Mouse (Mus musculus): ENCODE results near the gene M1ap. TPM values are rescaled to one million over a fixed set of nuclear protein-coding genes. Genes with fewer than 3 reads are reported as not detected.

The M1ap gene
- polyA plus RNA-seq (2015; fragmentation: Nextera tagmentation; extraction: Ambion mirVana) = 0.95 and 1.8 TPM in 2 replicates

DNA sequence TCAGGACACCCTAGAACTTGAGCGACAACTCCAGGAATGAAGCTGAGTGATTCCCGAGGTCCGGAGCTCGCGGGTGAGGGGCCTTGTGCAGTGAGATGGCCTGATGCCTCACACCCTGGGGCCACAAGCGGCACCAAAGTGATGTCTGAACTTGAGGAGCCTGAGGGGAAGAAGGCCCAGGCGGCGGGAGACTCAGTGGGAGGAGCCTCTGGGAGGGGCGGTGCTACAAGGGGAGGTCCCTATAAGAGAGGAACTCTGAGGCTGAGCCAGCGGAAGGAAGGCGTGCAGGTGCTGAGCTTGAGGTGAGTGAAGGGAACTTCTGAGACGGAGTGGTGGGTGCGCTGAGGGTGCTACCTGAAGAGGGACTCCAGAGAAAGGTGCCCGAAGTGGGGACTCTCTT, at the start of gene M1ap:
TSS of gene M1ap (plus strand) at position 252 of the 400 bp plus-strand sequence.

DNA sequence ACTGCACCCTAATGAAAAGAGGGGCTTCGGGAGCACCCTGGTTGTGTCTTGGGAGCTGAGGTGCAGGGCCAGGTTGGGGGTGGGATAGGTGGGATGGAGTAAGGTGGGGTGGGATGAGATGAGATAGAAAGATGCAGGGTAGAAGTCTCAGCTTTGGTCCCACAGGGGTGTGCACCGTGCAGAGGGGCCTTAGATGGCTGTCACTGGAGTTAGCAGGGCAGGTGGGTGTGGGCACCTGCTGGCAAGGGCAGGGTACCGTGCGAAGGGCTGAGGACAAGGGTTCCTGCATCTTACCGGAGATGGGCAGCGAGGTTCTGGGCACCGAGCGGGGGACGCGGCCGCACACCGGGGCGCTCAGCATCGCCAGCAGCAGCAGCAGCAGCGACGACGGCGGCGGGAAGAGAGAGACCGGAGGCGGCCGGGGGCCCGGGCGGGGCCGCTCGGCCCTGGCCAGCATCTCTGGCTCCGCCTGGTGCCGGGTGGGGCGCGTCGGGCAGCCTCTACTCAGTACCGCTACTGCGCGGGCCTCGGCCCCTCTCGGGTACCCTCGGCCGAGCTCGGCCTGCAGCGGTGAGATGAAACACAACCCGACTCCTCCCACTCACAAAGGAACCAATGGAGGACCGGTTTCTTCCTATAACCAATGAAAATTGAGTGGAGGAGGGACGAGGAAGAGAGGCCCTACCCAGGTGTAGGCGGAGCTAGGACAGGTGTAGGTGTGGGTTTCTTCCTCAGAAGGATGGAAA, 7.4 kb upstream of the M1ap start, which contains the start of gene Sema4f:
TSS of gene Sema4f (minus strand) at position 603 of the 746 bp plus-strand sequence.

DNA sequence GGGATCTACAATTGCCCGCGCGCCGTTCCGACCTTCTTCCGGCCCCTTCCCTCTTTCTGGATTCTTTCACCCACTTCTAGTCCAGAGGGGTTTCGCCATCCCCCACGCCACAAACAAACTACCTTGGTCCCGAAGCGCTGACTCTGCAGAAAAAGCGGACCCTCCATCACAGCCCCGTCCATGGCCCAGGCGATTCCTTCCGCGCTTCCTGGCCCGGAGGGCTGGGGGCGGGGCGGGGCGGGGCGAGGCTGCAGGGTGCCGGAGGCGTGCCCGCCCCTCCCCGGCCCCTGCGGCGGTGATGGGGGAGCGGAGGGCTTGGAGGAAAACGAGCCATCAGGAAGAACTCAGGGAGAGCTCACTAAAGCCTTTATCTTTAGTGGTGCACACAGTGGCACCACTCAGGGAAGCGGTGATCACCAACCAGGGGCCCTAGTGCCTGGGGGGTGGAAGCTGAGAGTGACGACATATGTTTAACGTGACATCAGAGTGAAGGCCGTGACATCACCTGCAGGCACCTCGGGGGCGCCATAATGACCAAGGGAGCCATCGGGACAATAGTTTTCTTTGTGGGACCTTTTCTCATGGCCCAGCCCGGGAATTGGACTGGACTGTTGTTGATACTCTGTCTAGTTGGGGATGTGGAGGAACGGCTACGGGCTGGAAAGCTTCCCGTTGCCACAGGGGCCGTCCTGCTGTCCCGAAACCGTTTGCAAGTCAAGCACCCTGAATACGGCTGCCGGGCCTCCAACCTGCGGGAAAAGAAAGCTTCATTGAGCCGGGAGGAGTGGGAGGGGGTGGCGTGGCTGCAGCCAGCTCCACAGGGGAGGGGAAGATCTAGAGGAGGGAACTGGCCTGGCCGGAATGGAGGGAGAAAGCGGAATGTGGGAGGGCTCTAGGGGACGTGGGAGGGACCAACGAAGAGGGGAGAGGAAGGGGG, 86.8 kb downstream of the M1ap start, which contains the start of the genes Dok1 and Loxl3:
TSS of gene Dok1 (minus strand) at position 223 of the 937 bp plus-strand sequence.
TSS of gene Loxl3 (plus strand) at position 925 of the 937 bp plus-strand sequence.

DNA sequence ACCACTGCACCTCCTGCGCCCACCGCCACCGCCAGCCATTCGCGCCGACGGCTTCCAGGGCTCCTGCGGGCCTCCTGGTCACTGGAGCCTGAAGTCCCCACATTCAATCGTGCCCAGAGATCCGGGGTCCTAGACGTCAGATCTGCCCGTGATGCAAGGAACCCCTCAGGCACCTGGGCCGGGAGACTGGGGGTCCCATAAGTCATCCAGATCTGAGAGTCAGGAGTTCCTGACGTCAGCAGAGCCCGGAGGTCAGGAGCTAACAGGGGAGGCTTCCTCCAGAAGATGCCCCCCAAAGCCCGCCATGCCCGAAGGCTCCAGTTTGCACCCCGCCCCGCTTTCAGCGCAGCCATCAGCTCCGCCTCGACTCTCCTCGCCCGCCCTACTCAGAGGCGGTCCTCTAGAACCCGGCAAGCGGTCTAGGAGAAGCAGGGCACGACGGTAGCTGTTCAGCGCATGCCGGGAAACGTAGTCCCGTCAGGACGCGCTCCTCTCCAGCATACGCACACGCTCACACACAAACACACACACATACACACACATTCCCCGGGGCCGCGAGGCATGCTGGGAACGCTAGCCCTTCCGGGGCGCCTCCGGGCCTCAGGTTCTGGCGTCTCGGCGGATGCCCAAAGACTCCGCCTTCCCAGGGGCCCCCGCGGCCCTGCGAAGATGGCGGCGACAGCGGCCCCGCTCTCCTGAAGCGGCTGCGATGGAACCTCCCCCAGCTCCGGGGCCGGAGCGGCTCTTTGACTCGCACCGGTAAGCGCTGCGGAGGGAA, 107.6 kb downstream of the M1ap start, which contains the start of gene Aup1:
TSS of gene Aup1 (plus strand) at position 448 of the 778 bp plus-strand sequence.

GRCm38 (mm10) chr6:83054871-83055431, 108.2 kb downstream of the M1ap start, which contains the start of gene Htra2:
Htra2 (minus strand) TSS chr6:83055273.

GRCm38 (mm10) chr6:83057790-83058189, 111.1 kb downstream of the M1ap start, which contains the start of gene Dqx1:
Dqx1 (plus strand) TSS chr6:83057844.

DNA sequence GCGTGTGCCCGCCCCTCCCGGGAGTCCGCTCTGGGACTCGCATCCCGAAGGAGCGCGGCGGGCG, 123.4 kb downstream of the M1ap start, which contains the start of gene Tlx2:
TSS of gene Tlx2 (minus strand) at position 47 of the 64 bp plus-strand sequence.

GRCm38 (mm10) chr6:83077630-83078323, 131.1 kb downstream of the M1ap start, which contains the start of gene Pcgf1:
Pcgf1 (plus strand) TSS chr6:83077869.

Small RNA genes within 50 kb of the gene (microRNA-seq; reads per million reads assigned to microRNA genes)
- gene Mir7040 (ENCODE audit: borderline replicate concordance, insufficient number of aligned reads) = not detected

Other genes starting within 250 kb of the M1ap start
- gene Pole4, start 241.5 kb upstream of the M1ap start, polyA plus RNA-seq (2015; fragmentation: Nextera tagmentation; extraction: Ambion mirVana) = 96.4 and 98.7 TPM in 2 replicates
- 1.1 and 2.3 TPM in 2 replicates for gene Hk2, start 172.4 kb upstream of the M1ap start, polyA plus RNA-seq (2015; fragmentation: Nextera tagmentation; extraction: Ambion mirVana)
- gene Sema4f, start 7.1 kb upstream of the M1ap start, polyA plus RNA-seq (2015; fragmentation: Nextera tagmentation; extraction: Ambion mirVana) = 1.8 and 6.6 TPM in 2 replicates
- gene Dok1, start 86.6 kb downstream of the M1ap start, polyA plus RNA-seq (2015; fragmentation: Nextera tagmentation; extraction: Ambion mirVana) = 10.4 and 13.8 TPM in 2 replicates
- gene Loxl3, start 87.3 kb downstream of the M1ap start, polyA plus RNA-seq (2015; fragmentation: Nextera tagmentation; extraction: Ambion mirVana) = 8.0 and 10.3 TPM in 2 replicates
- 125 and 198 TPM in 2 replicates for gene Aup1, start 107.6 kb downstream of the M1ap start, polyA plus RNA-seq (2015; fragmentation: Nextera tagmentation; extraction: Ambion mirVana)
- 72.7 and 85.4 TPM in 2 replicates for gene Htra2, start 108.4 kb downstream of the M1ap start, polyA plus RNA-seq (2015; fragmentation: Nextera tagmentation; extraction: Ambion mirVana)
- 2.2 and 2.9 TPM in 2 replicates for gene Dqx1, start 110.9 kb downstream of the M1ap start, polyA plus RNA-seq (2015; fragmentation: Nextera tagmentation; extraction: Ambion mirVana)
- 47.4 and 57.0 TPM in 2 replicates for gene Tlx2, start 123.4 kb downstream of the M1ap start, polyA plus RNA-seq (2015; fragmentation: Nextera tagmentation; extraction: Ambion mirVana)
- gene Pcgf1, start 131.0 kb downstream of the M1ap start, polyA plus RNA-seq (2015; fragmentation: Nextera tagmentation; extraction: Ambion mirVana) = 77.1 and 86.5 TPM in 2 replicates
- 32.9 and 50.3 TPM in 2 replicates for gene Lbx2, start 139.5 kb downstream of the M1ap start, polyA plus RNA-seq (2015; fragmentation: Nextera tagmentation; extraction: Ambion mirVana)
- gene Ccdc142, start 154.7 kb downstream of the M1ap start, polyA plus RNA-seq (2015; fragmentation: Nextera tagmentation; extraction: Ambion mirVana) = 1.6 and 5.7 TPM in 2 replicates
- 2.5 and 5.4 TPM in 2 replicates for gene Gm42688, start 154.7 kb downstream of the M1ap start, polyA plus RNA-seq (2015; fragmentation: Nextera tagmentation; extraction: Ambion mirVana)
- 177 and 257 TPM in 2 replicates for gene Mrpl53, start 162.1 kb downstream of the M1ap start, polyA plus RNA-seq (2015; fragmentation: Nextera tagmentation; extraction: Ambion mirVana)
- 25.9 and 42.3 TPM in 2 replicates for gene Mogs, start 168.6 kb downstream of the M1ap start, polyA plus RNA-seq (2015; fragmentation: Nextera tagmentation; extraction: Ambion mirVana)
- gene Wbp1, start 174.7 kb downstream of the M1ap start, polyA plus RNA-seq (2015; fragmentation: Nextera tagmentation; extraction: Ambion mirVana) = 78.7 and 93.8 TPM in 2 replicates
- gene Ino80b, start 178.5 kb downstream of the M1ap start, polyA plus RNA-seq (2015; fragmentation: Nextera tagmentation; extraction: Ambion mirVana) = 13.7 and 17.2 TPM in 2 replicates
- 16.9 and 27.2 TPM in 2 replicates for gene Rtkn, start 188.6 kb downstream of the M1ap start, polyA plus RNA-seq (2015; fragmentation: Nextera tagmentation; extraction: Ambion mirVana)
- 2.9 and 4.3 TPM in 2 replicates for gene Wdr54, start 209.5 kb downstream of the M1ap start, polyA plus RNA-seq (2015; fragmentation: Nextera tagmentation; extraction: Ambion mirVana)
- gene 1700003E16Rik, start 209.5 kb downstream of the M1ap start, polyA plus RNA-seq (2015; fragmentation: Nextera tagmentation; extraction: Ambion mirVana) = 0.41 and 0.72 TPM in 2 replicates
- 60.7 and 63.9 TPM in 2 replicates for gene Dctn1, start 219.0 kb downstream of the M1ap start, polyA plus RNA-seq (2015; fragmentation: Nextera tagmentation; extraction: Ambion mirVana)